28 mouse cellular contexts compared by ENCODE assay signal in the genomic region with DNA sequence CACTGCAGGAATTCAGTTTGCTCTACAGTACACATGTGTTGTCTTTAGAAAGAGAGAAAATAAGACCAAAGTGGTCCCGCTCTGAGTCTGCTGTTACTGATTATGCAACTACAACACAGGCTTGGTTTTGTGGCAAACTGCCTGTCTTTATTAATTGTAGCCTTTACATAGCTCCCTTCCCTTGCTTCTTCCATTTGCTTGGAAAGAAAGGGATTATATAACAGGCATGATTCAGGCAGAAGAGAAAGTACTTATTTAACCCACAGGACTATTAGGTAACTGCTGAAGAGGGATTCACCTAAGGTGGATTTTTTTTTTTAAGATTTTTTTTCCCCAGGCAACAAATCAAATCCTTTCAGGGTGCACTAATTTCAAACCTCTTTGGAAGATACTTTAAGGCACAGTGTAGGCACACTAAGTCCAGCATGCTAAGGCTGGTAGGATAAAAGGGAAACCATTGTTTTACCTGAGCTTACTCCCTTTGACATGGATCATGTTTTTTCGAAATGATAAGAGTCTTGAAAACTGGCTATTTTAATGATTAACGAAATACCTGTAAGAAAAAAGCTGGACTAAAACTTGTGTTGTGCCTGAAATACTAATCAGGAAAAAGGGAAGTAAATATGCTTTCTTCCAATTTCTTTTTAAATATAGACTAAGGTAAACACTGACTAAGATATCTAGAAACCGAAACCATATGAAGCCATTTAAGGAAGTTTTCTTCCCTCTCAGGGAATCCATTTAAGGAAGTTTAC.
A peak's percentile ranks its signal among the peaks of the same experiment; 100 is the strongest.
DNase-seq lines count a peak whose midpoint lies in the region; ATAC-seq and TF ChIP-seq lines count a peak whose summit lies in the region.
"Had no signal": no experiment of that assay in that cellular context is flagged by ENCODE, and none has a peak within 500 bp of the region (broad histone marks: within the 10 kb centered on the region; RNA-seq: fewer than 3 reads in every experiment).

No protein-coding gene starts in this region.

- H3K27me3 ChIP-seq in intestine, embryonic 15.5 days (replicated peaks): no peaks in the 10 kb centered on the region
- H3K27me3 ChIP-seq in intestine, postnatal 0 days (replicated peaks; ENCODE audit: control insufficient read depth, insufficient read depth, low read length): no peaks in the 10 kb centered on the region
- H3K27me3 ChIP-seq in stomach, embryonic 16.5 days (ENCODE audit: control insufficient read depth, insufficient read depth, low read length): no peaks in the 10 kb centered on the region
- H3K27me3 ChIP-seq: embryonic facial prominence, embryonic 13.5 days; forebrain, embryonic 15.5 days; heart, embryonic 13.5 days; hindbrain, embryonic 15.5 days; limb, embryonic 12.5 days; liver, embryonic 15.5 days; midbrain, embryonic 12.5 days; neural tube, embryonic 13.5 days had no signal

- TF ChIP-seq POLR2A in cortical plate, adult 2 months (IDR thresholded peaks at IDR 0.05; ENCODE audit: extremely low read depth, insufficient read depth, low read length): no peak

- peak; percentile 49 for ATAC-seq in intestine, embryonic 15.5 days
- no peak for ATAC-seq in intestine, postnatal 0 days
- ATAC-seq in stomach, embryonic 16.5 days (ENCODE audit: insufficient read depth, low FRiP score): 0 out of 2 replicates have a peak, but pooled peaks have one; percentile 56
- no peak for ATAC-seq in monocyte, adult 5-6 weeks (replicated peaks; ENCODE audit: insufficient number of reproducible peaks, low FRiP score, low TSS enrichment, poor library complexity, severe bottlenecking)
- ATAC-seq: CD4-positive, CD25-positive, alpha-beta regulatory T cell, adult 4 months; forebrain, embryonic 15.5 days; inflammation-experienced regulatory T-cells, adult 6 months had no signal

- TF ChIP-seq CTCF in intestine, postnatal 0 days (IDR thresholded peaks at IDR 0.05; ENCODE audit: low read depth): no peak
- no peak for TF ChIP-seq CTCF in left cerebral cortex, adult 2 months (IDR thresholded peaks at IDR 0.05)
- no peak for TF ChIP-seq CTCF in cortical plate, adult 2 months (IDR thresholded peaks at IDR 0.05; ENCODE audit: extremely low read depth, insufficient read depth, low read length)

- H3K4me3 ChIP-seq in intestine, embryonic 15.5 days (replicated peaks): no peak overlapping the region
- no peak overlapping the region for H3K4me3 ChIP-seq in intestine, postnatal 0 days (ENCODE audit: low read depth, low read length)
- H3K4me3 ChIP-seq in left cerebral cortex, adult 2 months: no peak overlapping the region
- H3K4me3 ChIP-seq in cortical plate, adult 2 months (ENCODE audit: insufficient read depth, low read length): no peak overlapping the region
- no peak overlapping the region for H3K4me3 ChIP-seq in stomach, embryonic 16.5 days (replicated peaks; ENCODE audit: low read length)
- H3K4me3 ChIP-seq: embryonic facial prominence, embryonic 13.5 days; forebrain, embryonic 10.5 days; forebrain, embryonic 15.5 days; heart, embryonic 13.5 days; hindbrain, embryonic 10.5 days; hindbrain, embryonic 15.5 days; limb, embryonic 12.5 days; liver, embryonic 15.5 days; midbrain, embryonic 12.5 days; neural tube, embryonic 13.5 days had no signal

- no peak overlapping the region for H3K4me2 ChIP-seq in intestine, embryonic 15.5 days (replicated peaks)
- H3K4me2 ChIP-seq in intestine, postnatal 0 days (replicated peaks; ENCODE audit: low read depth): no peak overlapping the region
- H3K4me2 ChIP-seq in stomach, embryonic 16.5 days (ENCODE audit: low read depth, low read length): no peak overlapping the region
- H3K4me2 ChIP-seq: embryonic facial prominence, embryonic 13.5 days; forebrain, embryonic 15.5 days; heart, embryonic 13.5 days; hindbrain, embryonic 15.5 days; limb, embryonic 12.5 days; liver, embryonic 15.5 days; lung, embryonic 14.5 days; midbrain, embryonic 12.5 days; neural tube, embryonic 13.5 days had no signal

- no peak overlapping the region for H3K9ac ChIP-seq in intestine, embryonic 15.5 days
- no peak overlapping the region for H3K9ac ChIP-seq in intestine, postnatal 0 days (ENCODE audit: low read depth, low read length)
- H3K9ac ChIP-seq in stomach, embryonic 16.5 days (ENCODE audit: low read length): no peak overlapping the region
- H3K9ac ChIP-seq: embryonic facial prominence, embryonic 13.5 days; forebrain, embryonic 15.5 days; heart, embryonic 13.5 days; hindbrain, embryonic 15.5 days; limb, embryonic 12.5 days; liver, embryonic 15.5 days; lung, embryonic 14.5 days; midbrain, embryonic 12.5 days; neural tube, embryonic 13.5 days had no signal

- WGBS in intestine, embryonic 15.5 days: 73% methylated on average over 4 of the region's 4 CpGs
- WGBS in intestine, postnatal 0 days: 55% methylated on average over 4 of the region's 4 CpGs
- WGBS in stomach, embryonic 16.5 days: 73% methylated on average over 4 of the region's 4 CpGs

- H3K27ac ChIP-seq in intestine, embryonic 15.5 days: no peak overlapping the region
- no peak overlapping the region for H3K27ac ChIP-seq in intestine, postnatal 0 days (ENCODE audit: low read depth, low read length)
- H3K27ac ChIP-seq in left cerebral cortex, adult 2 months: peak overlapping the region; percentile 63
- peak overlapping the region; percentile 84 for H3K27ac ChIP-seq in cortical plate, adult 2 months (ENCODE audit: insufficient read depth, low read length)
- H3K27ac ChIP-seq in stomach, embryonic 16.5 days (ENCODE audit: low read length): peak overlapping the region; percentile 49; the same call in 1 of the 2 replicates
- H3K27ac ChIP-seq: embryonic facial prominence, embryonic 13.5 days; forebrain, embryonic 10.5 days; forebrain, embryonic 15.5 days; heart, embryonic 13.5 days; hindbrain, embryonic 10.5 days; hindbrain, embryonic 15.5 days; kidney, postnatal 0 days; limb, embryonic 12.5 days; liver, embryonic 15.5 days; midbrain, embryonic 12.5 days; neural tube, embryonic 13.5 days had no signal

- no peaks in the 10 kb centered on the region for H3K36me3 ChIP-seq in intestine, embryonic 15.5 days
- no peaks in the 10 kb centered on the region for H3K36me3 ChIP-seq in intestine, postnatal 0 days (ENCODE audit: control insufficient read depth, insufficient read depth)
- no peaks in the 10 kb centered on the region for H3K36me3 ChIP-seq in stomach, embryonic 16.5 days (ENCODE audit: control insufficient read depth, insufficient read depth, low read length)
- H3K36me3 ChIP-seq: embryonic facial prominence, embryonic 13.5 days; forebrain, embryonic 10.5 days; forebrain, embryonic 15.5 days; heart, embryonic 13.5 days; hindbrain, embryonic 10.5 days; hindbrain, embryonic 15.5 days; limb, embryonic 12.5 days; liver, embryonic 15.5 days; midbrain, embryonic 12.5 days; neural tube, embryonic 13.5 days had no signal

- DNase-seq in left cerebral cortex, adult 2 months (ENCODE audit: extremely low spot score in 1 of 2, low spot score in 2 of 2): no peak
- DNase-seq in left cerebral cortex, postnatal 4 days: no peak
- no peak for DNase-seq in heart, adult 11 months
- DNase-seq: adrenal gland, postnatal 25 days; cerebellum, adult 8-10 months; heart, postnatal 10 days; kidney, adult 8-10 months; kidney, postnatal 4 days; lung, embryonic 14.5 days; lung, postnatal 36 days had no signal

- H3K9me3 ChIP-seq in intestine, embryonic 15.5 days: no peaks in the 10 kb centered on the region
- H3K9me3 ChIP-seq in intestine, postnatal 0 days (ENCODE audit: control insufficient read depth): no peaks in the 10 kb centered on the region
- no peaks in the 10 kb centered on the region for H3K9me3 ChIP-seq in stomach, embryonic 16.5 days (replicated peaks; ENCODE audit: control insufficient read depth, low read length)
- H3K9me3 ChIP-seq: embryonic facial prominence, embryonic 13.5 days; forebrain, embryonic 10.5 days; forebrain, embryonic 15.5 days; heart, embryonic 13.5 days; hindbrain, embryonic 10.5 days; hindbrain, embryonic 15.5 days; limb, embryonic 12.5 days; liver, embryonic 15.5 days; midbrain, embryonic 12.5 days; neural tube, embryonic 13.5 days had no signal

- intact Hi-C loops in left cerebral cortex, adult 2 months (cut with DNase I): no loop called here
- intact Hi-C loops in left cerebral cortex, postnatal 4 days (cut with DNase I): no loop called here

- no peaks in the 10 kb centered on the region for H3K4me1 ChIP-seq in intestine, embryonic 15.5 days (replicated peaks)
- no peaks in the 10 kb centered on the region for H3K4me1 ChIP-seq in intestine, postnatal 0 days (replicated peaks; ENCODE audit: control insufficient read depth, insufficient read depth, low read length)
- peaks cover 3% of the 10 kb centered on the region for H3K4me1 ChIP-seq in cortical plate, adult 2 months (ENCODE audit: control insufficient read depth, insufficient read depth, low read length)
- 0 out of 2 replicates have a peak, but pooled peaks cover 2% of the 10 kb centered on the region for H3K4me1 ChIP-seq in stomach, embryonic 16.5 days (ENCODE audit: control insufficient read depth, insufficient read depth, low read length)
- H3K4me1 ChIP-seq: embryonic facial prominence, embryonic 13.5 days; forebrain, embryonic 10.5 days; forebrain, embryonic 15.5 days; heart, embryonic 13.5 days; hindbrain, embryonic 10.5 days; hindbrain, embryonic 15.5 days; limb, embryonic 12.5 days; liver, embryonic 15.5 days; midbrain, embryonic 12.5 days; neural tube, embryonic 13.5 days had no signal

Comparison
In these comparisons a context has a peak if more than half of its experiments do, and no peak if none do; other contexts are left out.
1. ATAC-seq: peak in intestine, embryonic 15.5 days (single experiment) and stomach, embryonic 16.5 days (single experiment); none in intestine, postnatal 0 days (single experiment) and monocyte, adult 5-6 weeks (single experiment).
2. H3K27ac ChIP-seq: peak in left cerebral cortex, adult 2 months (single experiment), cortical plate, adult 2 months (single experiment) and stomach, embryonic 16.5 days (single experiment); none in intestine, embryonic 15.5 days (single experiment) and intestine, postnatal 0 days (single experiment).